Mouse (Mus musculus) neural tube, embryonic 12.5 days (tissue): Measurements from ENCODE around the gene Arhgef12. TPM values are rescaled to one million over a fixed set of nuclear protein-coding genes. Genes with fewer than 3 reads are reported as not detected.

ENCODE experiments used
- ATAC-seq: fragments of 200-750 bp; cut with Nextera tagmentation; 2 replicates; pipeline ENCODE4 v1.8.0; 2017; ENCODE audit warnings: low read depth, mild to moderate bottlenecking, moderate TSS enrichment, moderate library complexity; ENCODE audit not compliant: low FRiP score
- H3K27ac ChIP-seq: fragments of 300-500 bp; sonication (generic); 2 replicates; pipeline ENCODE4 v1.5.1; 2016
- H3K27me3 ChIP-seq: fragments of 300-500 bp; sonication (generic); replicated peaks from 2 replicates; pipeline ENCODE4 v1.6.1; 2016; ENCODE audit warnings: mild to moderate bottlenecking
- H3K36me3 ChIP-seq: fragments of 300-500 bp; sonication (generic); 2 replicates; pipeline ENCODE4 v1.6.1; 2016; ENCODE audit warnings: mild to moderate bottlenecking
- H3K4me1 ChIP-seq: fragments of 300-500 bp; sonication (generic); 2 replicates; pipeline ENCODE4 v1.6.1; 2016
- H3K4me2 ChIP-seq: fragments of 300-500 bp; sonication (generic); replicated peaks from 2 replicates; pipeline ENCODE4 v1.6.1; 2016; ENCODE audit warnings: mild to moderate bottlenecking
- H3K4me3 ChIP-seq: fragments of 300-500 bp; sonication (generic); 2 replicates; pipeline ENCODE4 v1.5.1; 2016
- H3K9ac ChIP-seq: fragments of 300-500 bp; sonication (generic); 2 replicates; pipeline ENCODE4 v1.6.1; 2016; ENCODE audit warnings: mild to moderate bottlenecking
- H3K9me3 ChIP-seq: fragments of 300-500 bp; sonication (generic); 2 replicates; pipeline ENCODE4 v1.6.1; 2016; ENCODE audit warnings: mild to moderate bottlenecking
- WGBS: fragments of 180-500 bp; shearing (Covaris S2); methylation state at CpG from one replicate; pipeline ENCODE4 v1.1.7; 2016; 5-methylcytosine and 5-hydroxymethylcytosine counted together
- polyA plus RNA-seq: library from polyadenylated mRNA; unstranded; fragments of >200 nt; fragmentation: Nextera tagmentation; extraction: Ambion mirVana; gene quantifications from 2 replicates; pipeline ENCODE4 v1.2.1, GENCODE M21; 2016

Gene Arhgef12
- polyA plus RNA-seq, 1 experiment from 2014 or later, result 17.1 TPM

GRCm38 (mm10) chr9:43014886-43015285, 92.2 kb downstream of the Arhgef12 start:
- H3K4me1 ChIP-seq, result no peaks in the 10 kb centered on the region
- WGBS, result 94% methylated on average over 1 of the region's 1 CpGs
- H3K9ac ChIP-seq, result no peak overlapping the region
- ATAC-seq, result no peak
- no peak overlapping the region for H3K4me3 ChIP-seq
- H3K9me3 ChIP-seq, result no peaks in the 10 kb centered on the region
- H3K36me3 ChIP-seq, result peaks cover 35% of the 10 kb centered on the region
- no peak overlapping the region for H3K4me2 ChIP-seq
- no peaks in the 10 kb centered on the region for H3K27me3 ChIP-seq
- H3K27ac ChIP-seq, result no peak overlapping the region

- Histone ChIP-seq H3K27me3 (no peaks in the 10 kb centered on the region), H3K4me2 (no peak overlapping the region), H3K9ac (no peak overlapping the region), H3K9me3 (no peaks in the 10 kb centered on the region), H3K4me3 (no peak overlapping the region), H3K36me3 (peaks cover 35% of the 10 kb centered on the region), H3K4me1 (no peaks in the 10 kb centered on the region), H3K27ac (no peak overlapping the region)
- ATAC-seq, result no peak
- WGBS, result 90% methylated on average over 5 of the region's 5 CpGs
Observed at GRCm38 (mm10) chr9:43012541-43012940, 94.5 kb downstream of the Arhgef12 start.

- H3K4me3 ChIP-seq, result no peak overlapping the region
- H3K4me2 ChIP-seq, result no peak overlapping the region
- no peaks in the 10 kb centered on the region for H3K9me3 ChIP-seq
- H3K27me3 ChIP-seq, result no peaks in the 10 kb centered on the region
- no peak overlapping the region for H3K9ac ChIP-seq
- WGBS, result 86% methylated on average over 4 of the region's 4 CpGs
- no peak for ATAC-seq
- no peaks in the 10 kb centered on the region for H3K4me1 ChIP-seq
- no peak overlapping the region for H3K27ac ChIP-seq
- peaks cover 39% of the 10 kb centered on the region for H3K36me3 ChIP-seq
Observed at GRCm38 (mm10) chr9:43011061-43011460, 96.0 kb downstream of the Arhgef12 start.

GRCm38 (mm10) chr9:43003881-43004280, 103.2 kb downstream of the Arhgef12 start:
- WGBS, result 84% methylated on average over 5 of the region's 5 CpGs
- Histone ChIP-seq H3K36me3 (peaks cover 63% of the 10 kb centered on the region), H3K27ac (no peak overlapping the region), H3K27me3 (no peaks in the 10 kb centered on the region), H3K4me3 (no peak overlapping the region), H3K9me3 (no peaks in the 10 kb centered on the region), H3K4me1 (no peaks in the 10 kb centered on the region), H3K9ac (no peak overlapping the region), H3K4me2 (no peak overlapping the region)
- ATAC-seq, result no peak

GRCm38 (mm10) chr9:43003017-43003416, 104.0 kb downstream of the Arhgef12 start:
- Histone ChIP-seq H3K27me3 (no peaks in the 10 kb centered on the region), H3K4me2 (no peak overlapping the region), H3K36me3 (peaks cover 71% of the 10 kb centered on the region), H3K4me1 (no peaks in the 10 kb centered on the region), H3K27ac (no peak overlapping the region), H3K9ac (no peak overlapping the region), H3K9me3 (no peaks in the 10 kb centered on the region), H3K4me3 (no peak overlapping the region)
- no peak for ATAC-seq
- 88% methylated on average over 4 of the region's 4 CpGs for WGBS

GRCm38 (mm10) chr9:43000595-43001250, 106.3 kb downstream of the Arhgef12 start:
- Histone ChIP-seq H3K27ac (no peak overlapping the region), H3K36me3 (peaks cover 71% of the 10 kb centered on the region)
- ATAC-seq, result no peak

GRCm38 (mm10) chr9:43000070-43000469, 107.0 kb downstream of the Arhgef12 start:
- Histone ChIP-seq H3K4me2 (no peak overlapping the region), H3K36me3 (peaks cover 74% of the 10 kb centered on the region), H3K27me3 (no peaks in the 10 kb centered on the region), H3K9ac (no peak overlapping the region), H3K27ac (no peak overlapping the region), H3K4me1 (no peaks in the 10 kb centered on the region), H3K9me3 (no peaks in the 10 kb centered on the region), H3K4me3 (no peak overlapping the region)
- WGBS, result 92% methylated on average over 1 of the region's 1 CpGs
- ATAC-seq, result no peak

More at GRCm38 (mm10) chr9:43000595-43001250, 106.3 kb downstream of the Arhgef12 start:
- Histone ChIP-seq H3K4me1 (no peaks in the 10 kb centered on the region), H3K9me3 (no peaks in the 10 kb centered on the region), H3K9ac (no peak overlapping the region), H3K4me2 (no peak overlapping the region), H3K4me3 (no peak overlapping the region), H3K27me3 (no peaks in the 10 kb centered on the region)
- WGBS, result 93% methylated on average over 11 of the region's 11 CpGs

GRCm38 (mm10) chr9:42997526-42997925, 109.5 kb downstream of the Arhgef12 start:
- no peak for ATAC-seq
- WGBS, result 93% methylated on average over 6 of the region's 6 CpGs

GRCm38 (mm10) chr9:42995298-42995697, 111.7 kb downstream of the Arhgef12 start:
- Histone ChIP-seq H3K36me3 (peaks cover 75% of the 10 kb centered on the region), H3K9me3 (no peaks in the 10 kb centered on the region), H3K9ac (no peak overlapping the region), H3K4me3 (no peak overlapping the region), H3K27ac (no peak overlapping the region), H3K4me2 (no peak overlapping the region), H3K4me1 (no peaks in the 10 kb centered on the region), H3K27me3 (no peaks in the 10 kb centered on the region)
- ATAC-seq, result no peak
- 94% methylated on average over 11 of the region's 11 CpGs for WGBS

More at GRCm38 (mm10) chr9:42997526-42997925, 109.5 kb downstream of the Arhgef12 start:
- Histone ChIP-seq H3K9ac (no peak overlapping the region), H3K27me3 (no peaks in the 10 kb centered on the region), H3K4me1 (no peaks in the 10 kb centered on the region), H3K36me3 (peaks cover 74% of the 10 kb centered on the region), H3K4me2 (no peak overlapping the region), H3K4me3 (no peak overlapping the region), H3K9me3 (no peaks in the 10 kb centered on the region), H3K27ac (no peak overlapping the region)

- ATAC-seq, result no peak
- Histone ChIP-seq H3K4me1 (no peaks in the 10 kb centered on the region), H3K36me3 (peaks cover 77% of the 10 kb centered on the region), H3K9me3 (no peaks in the 10 kb centered on the region), H3K4me2 (no peak overlapping the region), H3K4me3 (no peak overlapping the region), H3K27me3 (no peaks in the 10 kb centered on the region), H3K9ac (no peak overlapping the region), H3K27ac (no peak overlapping the region)
- WGBS, result 90% methylated on average over 4 of the region's 4 CpGs
Observed at GRCm38 (mm10) chr9:42994708-42995107, 112.3 kb downstream of the Arhgef12 start.

GRCm38 (mm10) chr9:42993659-42994058, 113.4 kb downstream of the Arhgef12 start:
- H3K36me3 ChIP-seq, result peaks cover 73% of the 10 kb centered on the region
- 91% methylated on average over 4 of the region's 4 CpGs for WGBS
- H3K4me1 ChIP-seq, result no peaks in the 10 kb centered on the region

GRCm38 (mm10) chr9:42987988-42988387, 119.1 kb downstream of the Arhgef12 start:
- WGBS, result 90% methylated on average over 4 of the region's 4 CpGs

More at GRCm38 (mm10) chr9:42993659-42994058, 113.4 kb downstream of the Arhgef12 start:
- Histone ChIP-seq H3K4me3 (no peak overlapping the region), H3K9me3 (no peaks in the 10 kb centered on the region), H3K4me2 (no peak overlapping the region), H3K9ac (no peak overlapping the region), H3K27me3 (no peaks in the 10 kb centered on the region), H3K27ac (no peak overlapping the region)
- no peak for ATAC-seq

GRCm38 (mm10) chr9:42968894-42969521, 138.0 kb downstream of the Arhgef12 start:
- Histone ChIP-seq H3K4me3 (no peak overlapping the region), H3K36me3 (peaks cover 71% of the 10 kb centered on the region), H3K4me2 (no peak overlapping the region), H3K27me3 (no peaks in the 10 kb centered on the region), H3K9me3 (no peaks in the 10 kb centered on the region), H3K4me1 (no peaks in the 10 kb centered on the region), H3K9ac (no peak overlapping the region), H3K27ac (no peak overlapping the region)
- 70% methylated on average over 11 of the region's 11 CpGs for WGBS
- no peak for ATAC-seq

More at GRCm38 (mm10) chr9:42987988-42988387, 119.1 kb downstream of the Arhgef12 start:
- H3K9ac ChIP-seq, result no peak overlapping the region
- no peak overlapping the region for H3K4me2 ChIP-seq
- ATAC-seq, result no peak
- no peak overlapping the region for H3K27ac ChIP-seq
- no peak overlapping the region for H3K4me3 ChIP-seq
- peaks cover 61% of the 10 kb centered on the region for H3K36me3 ChIP-seq
- no peaks in the 10 kb centered on the region for H3K9me3 ChIP-seq
- H3K27me3 ChIP-seq, result no peaks in the 10 kb centered on the region
- no peaks in the 10 kb centered on the region for H3K4me1 ChIP-seq
